Mouse (Mus musculus) forebrain, embryonic 11.5 days (tissue): Measurements from ENCODE around the gene Tph2. TPM values are rescaled to one million over a fixed set of nuclear protein-coding genes. Genes with fewer than 3 reads are reported as not detected.

ENCODE experiments used
- ATAC-seq: fragments of 200-750 bp; cut with Nextera tagmentation; replicated peaks from 2 replicates; pipeline ENCODE4 v1.8.0; 2017; ENCODE audit warnings: moderate TSS enrichment; ENCODE audit not compliant: low FRiP score
- DNase-seq: peaks from one replicate; pipeline ENCODE4 v3.0.0-alpha.2; 2017; ENCODE audit warnings: low spot score
- H3K27ac ChIP-seq: fragments of 300-500 bp; sonication (generic); 2 replicates; pipeline ENCODE4 v1.5.1; 2014; ENCODE audit warnings: low read depth, low read length
- H3K27me3 ChIP-seq: fragments of 300-500 bp; sonication (generic); 2 replicates; pipeline ENCODE4 v1.6.1; 2014; ENCODE audit warnings: mild to moderate bottlenecking, low read length, mixed read lengths; ENCODE audit not compliant: control insufficient read depth, insufficient read depth
- H3K36me3 ChIP-seq: fragments of 300-500 bp; sonication (generic); 2 replicates; pipeline ENCODE4 v1.6.1; 2014; ENCODE audit warnings: mild to moderate bottlenecking, low read length, moderate library complexity, mixed read lengths; ENCODE audit not compliant: control insufficient read depth, insufficient read depth
- H3K4me1 ChIP-seq: fragments of 300-500 bp; sonication (generic); replicated peaks from 2 replicates; pipeline ENCODE4 v1.6.1; 2014; ENCODE audit warnings: low read length, mixed read lengths; ENCODE audit not compliant: control insufficient read depth, insufficient read depth
- H3K4me2 ChIP-seq: fragments of 300-500 bp; sonication (generic); 2 replicates; pipeline ENCODE4 v1.6.1; 2014; ENCODE audit warnings: low read depth, mild to moderate bottlenecking, low read length, moderate library complexity, mixed read lengths; ENCODE audit not compliant: severe bottlenecking
- H3K4me3 ChIP-seq: fragments of 300-500 bp; sonication (generic); 2 replicates; pipeline ENCODE4 v1.5.1; 2014; ENCODE audit warnings: low read depth, low read length
- H3K9ac ChIP-seq: fragments of 300-500 bp; sonication (generic); 2 replicates; pipeline ENCODE4 v1.6.1; 2014; ENCODE audit warnings: low read length
- H3K9me3 ChIP-seq: fragments of 300-500 bp; sonication (generic); 2 replicates; pipeline ENCODE4 v1.6.1; 2016; ENCODE audit warnings: low read length, mixed read lengths; ENCODE audit not compliant: control insufficient read depth
- WGBS: fragments of 180-500 bp; shearing (Covaris S2); extraction: QIAGEN DNeasy Blood & Tissue Kit; methylation state at CpG from one replicate; pipeline ENCODE4 v1.1.7; 2014; 5-methylcytosine and 5-hydroxymethylcytosine counted together
- polyA plus RNA-seq: library from polyadenylated mRNA; unstranded; fragments of >200 nt; fragmentation: Nextera tagmentation; extraction: Ambion mirVana; gene quantifications from 2 replicates; pipeline ENCODE4 v1.2.1, GENCODE M21; 2014

Tph2 gene
- polyA plus RNA-seq, 1 experiment from 2014 or later: 0.13 TPM

DNA sequence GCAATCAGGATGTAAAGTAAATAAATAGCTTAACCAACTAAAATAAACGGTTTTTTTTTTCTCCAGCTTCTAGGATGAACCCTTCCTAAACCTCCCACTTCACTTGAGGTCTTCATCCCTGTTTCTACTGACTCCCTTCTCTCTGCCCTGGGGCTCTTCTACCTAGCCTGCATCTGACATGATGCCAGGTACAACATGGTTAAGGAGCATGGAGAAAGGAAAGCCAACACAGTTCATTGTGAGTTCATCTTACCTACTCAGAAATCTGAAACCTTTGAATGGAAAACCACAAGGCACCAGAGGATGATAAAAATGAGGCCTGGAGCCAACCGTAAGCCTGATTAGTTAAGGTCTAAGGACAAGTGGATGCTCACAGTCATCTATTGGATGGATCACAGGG, 123.3 kb downstream of the Tph2 start:
- DNase-seq (no peak), ATAC-seq (no peak)
- H3K4me3 ChIP-seq: no peak overlapping the region
- no peaks in the 10 kb centered on the region for H3K4me1 ChIP-seq
- H3K36me3 ChIP-seq: no peaks in the 10 kb centered on the region
- no peaks in the 10 kb centered on the region for H3K27me3 ChIP-seq
- no peaks in the 10 kb centered on the region for H3K9me3 ChIP-seq
- H3K4me2 ChIP-seq: no peak overlapping the region
- 76% methylated on average over 2 of the region's 2 CpGs for WGBS
- H3K27ac ChIP-seq: no peak overlapping the region
- H3K9ac ChIP-seq: no peak overlapping the region

DNA sequence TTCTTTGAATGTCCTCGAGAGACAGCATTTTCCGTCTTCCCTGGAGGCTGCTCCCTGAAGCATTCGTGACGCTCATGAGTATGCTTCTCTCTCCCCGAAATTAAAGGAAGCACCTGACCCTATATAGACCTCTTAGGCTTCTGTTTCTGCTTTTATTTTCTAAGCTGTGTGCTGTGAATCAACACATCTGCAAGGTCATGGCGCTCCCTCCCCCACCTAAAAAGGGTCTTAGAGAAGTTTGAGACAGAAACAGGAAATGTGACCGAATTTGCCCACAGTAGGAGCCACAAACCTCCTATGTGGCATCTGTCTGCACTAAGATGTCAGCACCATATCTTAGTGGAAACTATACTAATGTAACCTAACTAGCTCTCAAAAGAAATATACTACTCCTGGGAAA, 124.1 kb downstream of the Tph2 start:
- no peaks in the 10 kb centered on the region for H3K27me3 ChIP-seq
- no peak overlapping the region for H3K4me2 ChIP-seq
- DNase-seq (no peak), ATAC-seq (no peak)
- no peak overlapping the region for H3K9ac ChIP-seq
- 91% methylated on average over 7 of the region's 7 CpGs for WGBS
- H3K9me3 ChIP-seq: no peaks in the 10 kb centered on the region
- H3K27ac ChIP-seq: no peak overlapping the region
- no peaks in the 10 kb centered on the region for H3K4me1 ChIP-seq
- H3K36me3 ChIP-seq: no peaks in the 10 kb centered on the region
- H3K4me3 ChIP-seq: no peak overlapping the region

DNA sequence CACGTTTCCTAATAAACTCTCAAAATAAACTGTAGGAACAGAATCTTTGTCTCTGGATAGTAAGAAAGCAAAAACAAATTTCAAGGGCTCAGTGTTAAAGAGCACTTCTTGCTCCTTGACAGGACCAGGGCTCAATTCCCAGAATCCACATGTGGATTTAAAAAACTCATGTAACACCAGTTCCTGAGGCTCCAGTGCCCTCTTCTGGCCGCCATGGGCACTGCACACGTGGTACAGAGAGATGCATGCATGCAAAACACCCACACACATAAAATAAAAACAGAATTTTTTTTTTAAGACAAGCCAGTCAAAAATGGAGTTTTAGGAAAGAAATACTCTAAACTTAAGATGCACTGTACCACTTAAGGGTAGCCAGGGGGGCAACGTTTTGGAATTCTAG, 133.2 kb downstream of the Tph2 start:
- Histone ChIP-seq H3K9me3 (no peaks in the 10 kb centered on the region), H3K36me3 (no peaks in the 10 kb centered on the region), H3K4me1 (no peaks in the 10 kb centered on the region), H3K4me2 (no peak overlapping the region), H3K4me3 (no peak overlapping the region), H3K27ac (no peak overlapping the region), H3K27me3 (no peaks in the 10 kb centered on the region), H3K9ac (no peak overlapping the region)
- 49% methylated on average over 4 of the region's 4 CpGs for WGBS
- DNase-seq (no peak), ATAC-seq (no peak)

DNA sequence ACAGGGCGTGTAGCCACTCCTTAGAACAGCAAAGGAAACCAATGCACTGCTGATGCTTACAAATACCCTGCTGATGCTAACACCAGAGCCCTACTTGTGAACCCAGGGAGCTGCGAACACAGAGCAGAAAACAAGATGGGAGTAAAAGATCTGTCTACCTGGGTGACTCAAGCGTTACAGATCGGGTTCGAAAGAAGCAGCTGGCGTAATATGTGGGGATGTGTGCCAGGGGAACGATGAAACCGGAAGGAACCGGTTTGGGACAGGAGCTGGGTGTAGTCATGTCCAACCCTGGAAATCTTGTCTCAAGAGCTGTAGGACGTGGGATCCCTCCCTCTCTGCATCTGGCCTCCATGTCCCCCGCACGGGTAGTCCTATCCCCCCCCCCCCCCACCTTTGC, 134.1 kb downstream of the Tph2 start:
- no peak for DNase-seq
- Histone ChIP-seq H3K27ac (no peak overlapping the region), H3K9ac (no peak overlapping the region), H3K4me2 (no peak overlapping the region), H3K9me3 (no peaks in the 10 kb centered on the region), H3K4me1 (no peaks in the 10 kb centered on the region), H3K36me3 (no peaks in the 10 kb centered on the region), H3K27me3 (no peaks in the 10 kb centered on the region), H3K4me3 (no peak overlapping the region)
- WGBS: 91% methylated on average over 10 of the region's 12 CpGs
- 0 out of 2 replicates have a peak, but pooled peaks have one; percentile 16 for ATAC-seq

DNA sequence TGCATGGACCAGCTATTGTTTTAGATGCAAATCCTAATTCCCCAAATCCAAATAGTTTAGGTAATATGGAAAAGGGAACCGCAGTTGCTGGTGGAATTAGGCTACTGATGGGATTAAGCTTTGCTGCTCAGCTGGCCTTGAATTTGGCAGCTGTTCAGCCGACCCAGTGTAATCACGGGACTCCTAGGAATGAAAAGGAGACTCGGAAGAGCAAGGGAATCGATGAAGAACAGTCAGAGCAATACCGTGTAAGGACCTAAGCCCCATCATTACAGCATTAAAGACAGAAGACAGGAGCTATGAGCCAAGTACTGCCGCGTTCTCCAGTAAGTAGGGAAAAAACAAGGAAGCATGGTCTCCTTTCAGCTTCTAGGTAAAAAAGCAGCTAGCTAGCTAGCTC, 134.6 kb downstream of the Tph2 start:
- Histone ChIP-seq H3K9ac (no peak overlapping the region), H3K4me2 (no peak overlapping the region), H3K9me3 (no peaks in the 10 kb centered on the region), H3K4me3 (no peak overlapping the region), H3K27me3 (no peaks in the 10 kb centered on the region), H3K4me1 (no peaks in the 10 kb centered on the region), H3K27ac (no peak overlapping the region), H3K36me3 (no peaks in the 10 kb centered on the region)
- WGBS: 55% methylated on average over 8 of the region's 8 CpGs
- ATAC-seq (0 out of 2 replicates have a peak, but pooled peaks have one; percentile 40), DNase-seq (no peak)

DNA sequence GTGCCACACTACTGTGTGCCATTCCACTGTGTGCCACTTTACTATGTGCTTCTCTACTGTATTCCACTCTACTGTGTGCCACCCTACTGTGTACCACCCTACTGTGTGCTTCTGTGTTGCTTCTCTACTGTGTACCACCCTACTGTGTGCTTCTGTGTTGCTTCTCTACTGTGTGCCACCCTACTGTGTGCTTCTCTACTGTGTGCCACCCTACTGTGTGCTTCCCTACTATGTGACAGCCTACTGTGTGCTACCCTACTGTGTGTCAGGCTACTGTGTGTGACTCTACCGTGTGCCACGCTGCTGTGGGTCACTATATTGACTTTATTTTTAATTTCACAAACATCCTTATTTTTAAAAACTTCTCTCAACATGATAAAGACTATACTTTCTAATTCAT, 136.3 kb downstream of the Tph2 start:
- 94% methylated on average over 2 of the region's 2 CpGs for WGBS
- DNase-seq: no peak
- ATAC-seq: no peak
- Histone ChIP-seq H3K27ac (no peak overlapping the region), H3K9me3 (no peaks in the 10 kb centered on the region), H3K36me3 (no peaks in the 10 kb centered on the region), H3K27me3 (no peaks in the 10 kb centered on the region), H3K4me3 (no peak overlapping the region), H3K9ac (no peak overlapping the region), H3K4me2 (no peak overlapping the region), H3K4me1 (no peaks in the 10 kb centered on the region)

DNA sequence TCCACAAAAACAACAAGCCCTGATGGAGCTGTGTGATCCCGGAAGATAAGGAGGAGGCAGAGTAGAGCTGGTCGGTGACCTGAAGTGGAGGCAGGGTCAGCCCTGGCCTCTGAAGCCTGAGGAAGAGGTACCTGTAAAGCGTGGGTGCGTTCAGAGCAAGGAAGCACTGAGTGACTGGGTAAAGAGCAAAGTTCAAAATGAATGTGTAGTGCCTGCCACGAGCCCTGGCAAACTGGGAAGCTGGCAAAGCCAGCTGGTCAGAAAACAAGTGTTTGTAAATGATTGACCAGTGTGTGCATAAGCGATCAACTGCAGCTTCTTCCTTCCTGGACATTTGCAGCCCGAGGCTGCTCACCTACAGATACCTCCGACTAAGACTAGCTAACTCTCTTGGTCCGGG, 149.1 kb downstream of the Tph2 start:
- Histone ChIP-seq H3K27me3 (no peaks in the 10 kb centered on the region), H3K27ac (no peak overlapping the region), H3K9me3 (no peaks in the 10 kb centered on the region), H3K4me3 (no peak overlapping the region), H3K9ac (no peak overlapping the region), H3K4me1 (no peaks in the 10 kb centered on the region), H3K36me3 (no peaks in the 10 kb centered on the region), H3K4me2 (no peak overlapping the region)
- ATAC-seq (no peak), DNase-seq (no peak)
- WGBS: 95% methylated on average over 9 of the region's 9 CpGs

Other genes with a start within 250 kb of the Tph2 start
- gene Tbc1d15, start 66.4 kb upstream of the Tph2 start, polyA plus RNA-seq: 45.5 and 52.3 TPM in 2 replicates
- gene Rab21, start 130.6 kb upstream of the Tph2 start, polyA plus RNA-seq: 10.0 and 11.9 TPM in 2 replicates
- gene Tmem19, start 177.5 kb upstream of the Tph2 start, polyA plus RNA-seq: 32.6 and 33.7 TPM in 2 replicates
- gene Thap2, start 199.4 kb upstream of the Tph2 start, polyA plus RNA-seq: 26.1 and 29.2 TPM in 2 replicates
- gene Zfc3h1, start 199.9 kb upstream of the Tph2 start, polyA plus RNA-seq: 23.1 and 29.4 TPM in 2 replicates